Mouse (Mus musculus) heart, adult 8-10 months (tissue): ENCODE results near the gene Gm21994. TPM values are rescaled to one million over a fixed set of nuclear protein-coding genes. Genes with fewer than 3 reads are reported as not detected.
"Not testable (repeated sequence)": the region's sequence is repeated elsewhere in the genome, so short reads cannot be mapped to it uniquely, and the experiment has no call there.

Experiments
- DNase-seq: peaks from one replicate; pipeline ENCODE4 v3.0.0; 2022; ENCODE audit warnings: low spot score
- total RNA-seq, 4 experiments: library from RNA; stranded (reverse); gene quantifications; 2 replicates each; pipeline ENCODE4 v1.2.4; 2022

The Gm21994 gene
- 1 to 10 TPM; 1.7 to 2.2 (median 2.0) TPM for total RNA-seq

DNA sequence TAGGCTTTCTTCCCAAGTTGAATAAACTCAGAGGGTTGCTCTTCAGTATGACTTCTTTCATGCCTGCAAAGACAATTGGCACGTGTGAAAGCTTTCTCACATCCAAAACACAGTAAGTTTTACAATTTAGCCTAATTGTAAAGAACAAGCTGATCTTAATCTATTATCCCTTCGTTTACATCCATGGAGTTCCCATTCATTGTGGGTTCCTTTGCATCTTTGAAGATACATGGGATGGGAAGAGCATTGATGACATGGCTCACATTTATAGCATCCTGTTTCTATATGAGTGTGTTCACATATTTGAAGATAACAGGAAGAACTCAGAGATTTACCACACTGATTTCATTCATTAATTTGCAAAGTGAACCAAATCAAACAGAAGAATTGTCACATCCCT is at the start of gene Gm21994:
Gene Gm21994 (minus strand): TSS at position 101 of the 400 bp plus-strand sequence.
- not testable (repeated sequence) for DNase-seq

DNA sequence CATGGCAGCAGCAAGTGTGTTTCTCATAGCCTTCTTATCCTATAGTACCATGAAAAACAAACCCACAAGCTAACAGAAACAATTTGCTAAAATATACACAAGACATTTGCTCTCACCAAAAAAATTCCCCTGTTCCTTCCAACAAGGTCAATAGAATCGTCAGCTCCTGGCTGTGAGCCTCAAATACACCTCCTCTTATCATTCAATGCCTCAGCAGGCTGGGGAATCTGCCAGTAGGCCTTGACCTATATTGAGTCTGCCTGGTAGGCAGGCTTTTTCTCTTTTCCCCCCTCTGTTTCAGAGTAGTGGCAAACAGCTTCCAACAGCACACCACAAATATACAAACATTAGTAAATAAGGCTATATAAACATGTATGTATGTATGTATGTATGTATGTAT is 43.7 kb upstream of the Gm21994 start:
- peak; percentile 9 for DNase-seq

- no peak for DNase-seq
Observed at GRCm38 (mm10) chr2:150293669-150294068, 38.3 kb upstream of the Gm21994 start.

DNA sequence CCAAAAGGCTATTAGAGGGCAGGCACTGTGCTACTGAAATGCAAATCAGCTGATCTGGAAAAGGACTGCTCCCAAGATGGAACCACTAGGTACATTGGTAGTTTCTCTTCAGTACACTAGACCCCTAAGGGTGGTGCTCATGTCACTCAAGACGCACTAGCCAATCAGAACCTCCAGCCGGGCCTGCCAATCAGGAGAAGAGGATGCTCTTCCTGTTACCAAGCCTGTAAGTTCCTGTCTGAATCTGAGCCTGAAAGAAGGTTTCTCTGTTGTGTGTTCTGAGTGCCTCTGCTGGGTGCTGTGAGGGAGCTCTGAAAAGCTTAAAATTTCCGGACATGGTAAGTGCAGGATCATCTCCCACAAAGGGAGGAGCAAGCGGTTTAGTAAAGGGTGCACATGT is 1.9 kb upstream of the Gm21994 start, which contains the start of gene Gm14124:
Gene Gm14124 (plus strand): TSS at position 227 of the 400 bp plus-strand sequence.
- DNase-seq = not testable (repeated sequence)

GRCm38 (mm10) chr2:150256861-150257260 is 1.5 kb upstream of the Gm21994 start:
- not testable (repeated sequence) for DNase-seq

- no peak for DNase-seq
Observed at GRCm38 (mm10) chr2:150243211-150243610, 12.2 kb downstream of the Gm21994 start.

DNA sequence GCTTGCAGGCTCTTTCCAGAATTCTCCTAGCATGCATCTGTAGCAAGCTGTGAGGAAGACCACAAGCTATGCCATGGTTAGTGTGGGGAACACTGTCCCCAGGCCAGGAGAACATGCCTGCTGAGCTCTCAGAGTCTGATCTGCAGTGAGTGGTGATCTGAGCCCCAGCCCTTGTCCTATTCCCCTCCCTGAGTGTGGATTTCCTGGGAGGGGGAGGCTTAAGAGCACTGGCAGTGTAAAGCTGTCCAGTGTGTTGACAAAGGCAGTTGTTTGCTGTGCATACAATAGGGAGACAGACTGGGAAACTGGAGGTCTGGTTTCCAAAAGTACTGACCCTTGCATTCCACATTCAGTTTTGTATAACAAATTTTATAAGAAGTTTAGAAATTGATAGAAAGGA is 32.1 kb downstream of the Gm21994 start:
- not testable (repeated sequence) for DNase-seq

- DNase-seq = not testable (repeated sequence)
Observed at GRCm38 (mm10) chr2:150218363-150218725, 37.0 kb downstream of the Gm21994 start.

GRCm38 (mm10) chr2:150217600-150218362 is 37.6 kb downstream of the Gm21994 start, which contains the start of gene Zfp937:
Zfp937 (plus strand) TSS chr2:150218073.
- DNase-seq = peak; percentile 85

Other genes with a start within 250 kb of the Gm21994 start
- 1 to 10 TPM; 5.2 to 6.2 (median 5.7) TPM for gene Zfp120, start 118.9 kb downstream of the Gm21994 start, total RNA-seq
- not detected for gene Gm10770, start 75.9 kb downstream of the Gm21994 start, total RNA-seq
- under 1 TPM in 1 of 4 experiments, not detected in 3; 0.22 TPM for gene Gm14139, start 73.8 kb downstream of the Gm21994 start, total RNA-seq
- gene Zfp937, start 37.5 kb downstream of the Gm21994 start, total RNA-seq = 1 to 10 TPM; 1.8 to 2.7 (median 2.4) TPM
- gene Gm14124, start 1.9 kb upstream of the Gm21994 start, total RNA-seq = under 1 TPM in 2 of 4 experiments, not detected in 2; 0.11 to 0.16 TPM
- gene Gm10130, start 68.1 kb upstream of the Gm21994 start, total RNA-seq = 1 to 10 TPM; 1.2 to 4.7 (median 1.4) TPM
- 1 to 10 TPM; 2.1 to 3.1 (median 2.5) TPM for gene 3300002I08Rik, start 107.2 kb upstream of the Gm21994 start, total RNA-seq
- 1 to 10 TPM; 6.4 to 8.4 (median 7.9) TPM for gene Zfp442, start 195.9 kb upstream of the Gm21994 start, total RNA-seq
- gene Zfp345, start 229.5 kb upstream of the Gm21994 start, total RNA-seq = under 1 TPM; 0.16 to 0.53 (median 0.37) TPM